Comparison of ENCODE assay signal across 8 mouse cellular contexts in genomic region chr7:102266401-102267042, GRCm38 (mm10). TPM values are rescaled to one million over a fixed set of nuclear protein-coding genes. Genes with fewer than 3 reads are reported as not detected.
A peak's percentile ranks its signal among the peaks of the same experiment; 100 is the strongest.
DNase-seq lines count a peak whose midpoint lies in the region; ATAC-seq and TF ChIP-seq lines count a peak whose summit lies in the region.

No protein-coding gene starts in this region.

- no peak overlapping the region; the same call in 1 of the 2 replicates for H3K4me3 ChIP-seq in kidney, embryonic 14.5 days (ENCODE audit: low read length)
- no peak overlapping the region for H3K4me3 ChIP-seq in kidney, adult 2 months (ENCODE audit: insufficient read depth, low read depth, low read length)
- H3K4me3 ChIP-seq in hindbrain, embryonic 16.5 days (ENCODE audit: low read length), result peak overlapping the region; percentile 93; the same call in 1 of the 2 replicates
- no peak overlapping the region for H3K4me3 ChIP-seq in cerebellum, adult 2 months (replicated peaks; ENCODE audit: insufficient read depth, low read depth, low read length)

- TF ChIP-seq POLR2A in kidney, adult 2 months (IDR thresholded peaks at IDR 0.05; ENCODE audit: low read depth, low read length), result no peak
- TF ChIP-seq POLR2A in cerebellum, adult 2 months (IDR thresholded peaks at IDR 0.05; ENCODE audit: borderline replicate concordance, insufficient read depth, low read length), result no peak

- no peak overlapping the region for H3K27ac ChIP-seq in kidney, embryonic 14.5 days (ENCODE audit: low read depth, low read length)
- H3K27ac ChIP-seq in kidney, adult 2 months (ENCODE audit: insufficient read depth, low read depth, low read length), result no peak overlapping the region
- H3K27ac ChIP-seq in hindbrain, embryonic 16.5 days (ENCODE audit: low read depth, low read length), result no peak overlapping the region
- H3K27ac ChIP-seq in cerebellum, adult 2 months (ENCODE audit: insufficient read depth, low read length), result no peak overlapping the region

- H3K27me3 ChIP-seq in kidney, embryonic 14.5 days (ENCODE audit: control insufficient read depth, insufficient read depth, low read length), result no peaks in the 10 kb centered on the region
- H3K27me3 ChIP-seq in kidney, adult 2 months (replicated peaks; ENCODE audit: control insufficient read depth, insufficient read depth, low read length), result no peaks in the 10 kb centered on the region
- H3K27me3 ChIP-seq in hindbrain, embryonic 16.5 days (replicated peaks; ENCODE audit: control insufficient read depth, insufficient read depth, low read length), result no peaks in the 10 kb centered on the region; the same call in 1 of the 2 replicates
- no peaks in the 10 kb centered on the region for H3K27me3 ChIP-seq in cerebellum, adult 2 months (ENCODE audit: control insufficient read depth, insufficient read depth, low read length)

- 54% methylated on average over 14 of the region's 14 CpGs for WGBS in kidney, embryonic 14.5 days
- 60% methylated on average over 14 of the region's 14 CpGs for WGBS in kidney, adult 2 months
- 52% methylated on average over 14 of the region's 14 CpGs for WGBS in hindbrain, embryonic 16.5 days
- 59% methylated on average over 14 of the region's 14 CpGs for WGBS in cerebellum, adult 2 months

- peak; percentile 29; the same call in 1 of the 2 replicates for ATAC-seq in kidney, embryonic 14.5 days (ENCODE audit: low FRiP score, low TSS enrichment)
- peak; percentile 51 for ATAC-seq in erythroid progenitor cell, adult 5-6 weeks (replicated peaks; ENCODE audit: low FRiP score, poor library complexity, severe bottlenecking)
- ATAC-seq in hindbrain, embryonic 16.5 days, result peak; percentile 44

- no peak overlapping the region for H3K9ac ChIP-seq in kidney, embryonic 14.5 days (ENCODE audit: low read depth, low read length)
- no peak overlapping the region for H3K9ac ChIP-seq in hindbrain, embryonic 16.5 days (ENCODE audit: low read depth, low read length)

- no peaks in the 10 kb centered on the region for H3K36me3 ChIP-seq in kidney, embryonic 14.5 days (ENCODE audit: control insufficient read depth, insufficient read depth, low read length)
- no peaks in the 10 kb centered on the region for H3K36me3 ChIP-seq in kidney, adult 2 months (ENCODE audit: control insufficient read depth, insufficient read depth, low read length)
- no peaks in the 10 kb centered on the region for H3K36me3 ChIP-seq in hindbrain, embryonic 16.5 days (ENCODE audit: control insufficient read depth, insufficient read depth, low read length)

- TF ChIP-seq CTCF in kidney, adult 2 months (conservative IDR thresholded peaks at IDR 0.05; ENCODE audit: insufficient read depth, insufficient read length, low read depth, low read length), result no peak
- no peak for TF ChIP-seq CTCF in cerebellum, adult 2 months (IDR thresholded peaks at IDR 0.05; ENCODE audit: borderline replicate concordance, insufficient read depth, low read depth, low read length)

- no peak for DNase-seq in kidney, adult 2 months
- DNase-seq in lung, postnatal 4 days, result peak; percentile 41 to 57
- peak; percentile 83 to 90 for DNase-seq in spleen, postnatal 36 days (ENCODE audit: low spot score in 2 of 2)
- DNase-seq in cerebellum, adult 2 months, result no peak
- DNase-seq in adrenal gland, postnatal 25 days, result no peak

- H3K9me3 ChIP-seq in kidney, embryonic 14.5 days (ENCODE audit: control insufficient read depth, low read length), result no peaks in the 10 kb centered on the region
- H3K9me3 ChIP-seq in hindbrain, embryonic 16.5 days (ENCODE audit: control insufficient read depth, low read length), result no peaks in the 10 kb centered on the region

- no peak overlapping the region for H3K4me2 ChIP-seq in kidney, embryonic 14.5 days (replicated peaks; ENCODE audit: low read depth, low read length)
- H3K4me2 ChIP-seq in hindbrain, embryonic 16.5 days (ENCODE audit: low read length), result no peak overlapping the region

- no peaks in the 10 kb centered on the region for H3K4me1 ChIP-seq in kidney, embryonic 14.5 days (ENCODE audit: control insufficient read depth, insufficient read depth, low read length)
- no peaks in the 10 kb centered on the region for H3K4me1 ChIP-seq in kidney, adult 2 months (ENCODE audit: control insufficient read depth, insufficient read depth, low read length)
- H3K4me1 ChIP-seq in hindbrain, embryonic 16.5 days (ENCODE audit: control insufficient read depth, insufficient read depth, low read depth, low read length), result peaks cover 9% of the 10 kb centered on the region
- peaks cover 2% of the 10 kb centered on the region; the same call in 1 of the 2 replicates for H3K4me1 ChIP-seq in cerebellum, adult 2 months (ENCODE audit: control insufficient read depth, insufficient read depth, low read length)

RNA-seq across cellular contexts. Expression of gene Stim1, which starts 1.1 kb away (rescaled TPM):
- 8.1 and 11.6 TPM in 2 replicates for polyA plus RNA-seq in kidney, embryonic 14.5 days (2014; fragmentation: Nextera tagmentation; extraction: Ambion mirVana)
- polyA plus RNA-seq in kidney, adult 2 months (2012; rRNA removed), result 33.6 and 37.0 TPM in 2 replicates
- total RNA-seq in erythroid progenitor cell, adult 5-6 weeks (2015; ENCODE audit: low replicate concordance), result 28.9 and 31.7 TPM in 2 replicates
- 45.2 and 72.3 TPM in 2 replicates for total RNA-seq in erythroid progenitor cell, adult 5-6 weeks (2017; ENCODE audit: low replicate concordance)
- polyA plus RNA-seq in hindbrain, embryonic 16.5 days (2015; fragmentation: Nextera tagmentation; extraction: Ambion mirVana), result 15.1 and 17.4 TPM in 2 replicates
- polyA plus RNA-seq in cerebellum, adult 2 months (2012; rRNA removed), result 84.9 and 87.5 TPM in 2 replicates
- total RNA-seq in adrenal gland, postnatal 25 days (2021), result 52.4 and 65.8 TPM in 2 replicates

RNA-seq across cellular contexts. Expression of gene Rhog, which starts 10.7 kb away (rescaled TPM):
- polyA plus RNA-seq in kidney, embryonic 14.5 days (2014; fragmentation: Nextera tagmentation; extraction: Ambion mirVana), result 47.6 and 62.6 TPM in 2 replicates
- 39.2 and 52.3 TPM in 2 replicates for polyA plus RNA-seq in kidney, adult 2 months (2012; rRNA removed)
- 125 and 176 TPM in 2 replicates for total RNA-seq in erythroid progenitor cell, adult 5-6 weeks (2015; ENCODE audit: low replicate concordance)
- 27.1 and 35.6 TPM in 2 replicates for total RNA-seq in erythroid progenitor cell, adult 5-6 weeks (2017; ENCODE audit: low replicate concordance)
- polyA plus RNA-seq in hindbrain, embryonic 16.5 days (2015; fragmentation: Nextera tagmentation; extraction: Ambion mirVana), result 19.5 and 20.9 TPM in 2 replicates
- polyA plus RNA-seq in cerebellum, adult 2 months (2012; rRNA removed), result 71.1 and 87.6 TPM in 2 replicates
- 58.9 and 59.7 TPM in 2 replicates for total RNA-seq in adrenal gland, postnatal 25 days (2021)

RNA-seq across cellular contexts. Expression of gene Pgap2, which starts 56.5 kb away (rescaled TPM):
- 80.9 and 85.3 TPM in 2 replicates for polyA plus RNA-seq in kidney, embryonic 14.5 days (2014; fragmentation: Nextera tagmentation; extraction: Ambion mirVana)
- 50.8 and 65.9 TPM in 2 replicates for polyA plus RNA-seq in kidney, adult 2 months (2012; rRNA removed)
- 15.1 and 31.4 TPM in 2 replicates for total RNA-seq in erythroid progenitor cell, adult 5-6 weeks (2015; ENCODE audit: low replicate concordance)
- 6.5 and 16.3 TPM in 2 replicates for total RNA-seq in erythroid progenitor cell, adult 5-6 weeks (2017; ENCODE audit: low replicate concordance)
- 63.5 and 67.0 TPM in 2 replicates for polyA plus RNA-seq in hindbrain, embryonic 16.5 days (2015; fragmentation: Nextera tagmentation; extraction: Ambion mirVana)
- 32.9 and 35.2 TPM in 2 replicates for polyA plus RNA-seq in cerebellum, adult 2 months (2012; rRNA removed)
- total RNA-seq in adrenal gland, postnatal 25 days (2021), result 82.3 and 110 TPM in 2 replicates

RNA-seq across cellular contexts. Expression of gene Nup98, which starts 56.5 kb away (rescaled TPM):
- 37.5 and 55.4 TPM in 2 replicates for polyA plus RNA-seq in kidney, embryonic 14.5 days (2014; fragmentation: Nextera tagmentation; extraction: Ambion mirVana)
- polyA plus RNA-seq in kidney, adult 2 months (2012; rRNA removed), result 13.0 and 13.3 TPM in 2 replicates
- 63.8 and 64.6 TPM in 2 replicates for total RNA-seq in erythroid progenitor cell, adult 5-6 weeks (2015; ENCODE audit: low replicate concordance)
- 53.6 and 64.2 TPM in 2 replicates for total RNA-seq in erythroid progenitor cell, adult 5-6 weeks (2017; ENCODE audit: low replicate concordance)
- 15.1 and 19.4 TPM in 2 replicates for polyA plus RNA-seq in hindbrain, embryonic 16.5 days (2015; fragmentation: Nextera tagmentation; extraction: Ambion mirVana)
- polyA plus RNA-seq in cerebellum, adult 2 months (2012; rRNA removed), result 19.0 and 20.2 TPM in 2 replicates
- total RNA-seq in adrenal gland, postnatal 25 days (2021), result 60.8 and 61.0 TPM in 2 replicates

Comparison
In these comparisons a context has a peak if more than half of its experiments do, and no peak if none do; other contexts are left out.
1. DNase-seq: peak in lung, postnatal 4 days (2 of 2) and spleen, postnatal 36 days (2 of 2); none in kidney, adult 2 months (single experiment), cerebellum, adult 2 months (0 of 2) and adrenal gland, postnatal 25 days (single experiment).
2. Peak in every context shown above with its lines, with median percentiles within 50 percentile points of each other: ATAC-seq.